ENCODE assay signal across 8 mouse cellular contexts in the genomic region with DNA sequence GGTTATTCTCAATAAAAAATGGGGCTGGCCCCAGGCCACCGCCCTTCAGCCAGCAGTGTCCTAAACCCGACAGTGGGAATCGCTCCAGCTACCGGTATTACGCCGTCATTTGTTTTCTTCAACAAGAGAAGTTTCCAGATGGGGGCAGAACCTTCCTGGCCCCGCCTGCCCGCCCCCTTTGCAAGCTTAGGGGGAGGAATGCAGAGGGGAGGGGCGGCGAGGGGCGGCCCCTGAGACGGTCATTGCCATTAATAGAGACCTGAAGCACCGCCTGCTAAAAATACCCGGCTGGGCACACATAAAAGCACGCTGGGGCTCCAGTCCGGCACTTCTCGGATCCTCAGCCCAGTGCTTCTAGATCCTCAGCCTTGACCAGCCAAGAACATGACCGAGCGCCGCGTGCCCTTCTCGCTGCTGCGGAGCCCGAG. TPM values are rescaled to one million over a fixed set of nuclear protein-coding genes. Genes with fewer than 3 reads are reported as not detected.
DNase-seq lines count a peak whose midpoint lies in the region; ATAC-seq and TF ChIP-seq lines count a peak whose summit lies in the region.

Gene Hspb1 (plus strand): TSS at position 245 of the 428 bp plus-strand sequence.

- ATAC-seq in embryonic facial prominence, embryonic 13.5 days (ENCODE audit: insufficient number of reproducible peaks, insufficient read depth, low FRiP score, low TSS enrichment, low read depth), result no peak
- ATAC-seq in heart, embryonic 11.5 days (replicated peaks; ENCODE audit: insufficient number of reproducible peaks, low FRiP score, low TSS enrichment), result peak; percentile 77
- ATAC-seq in kidney, embryonic 15.5 days (replicated peaks; ENCODE audit: low FRiP score), result peak; percentile 64
- ATAC-seq in lung, embryonic 16.5 days (ENCODE audit: low read depth), result peak; percentile 91

- H3K27ac ChIP-seq in embryonic facial prominence, embryonic 13.5 days, result no peak within 1 kb of the TSS
- H3K27ac ChIP-seq in heart, embryonic 11.5 days (ENCODE audit: low read depth, low read length), result peak within 1 kb of the TSS; percentile 81
- peak within 1 kb of the TSS; percentile 13; the same call in 1 of the 2 replicates for H3K27ac ChIP-seq in kidney, embryonic 15.5 days
- H3K27ac ChIP-seq in lung, embryonic 16.5 days (ENCODE audit: low read length), result peak within 1 kb of the TSS; percentile 22; the same call in 1 of the 2 replicates
- peak within 1 kb of the TSS; percentile 59 for H3K27ac ChIP-seq in small intestine, adult 2 months (ENCODE audit: insufficient read depth, low read depth, low read length)

- no peaks in the 10 kb centered on the region for H3K9me3 ChIP-seq in embryonic facial prominence, embryonic 13.5 days
- H3K9me3 ChIP-seq in heart, embryonic 11.5 days (replicated peaks; ENCODE audit: control insufficient read depth, low read length), result no peaks in the 10 kb centered on the region
- H3K9me3 ChIP-seq in kidney, embryonic 15.5 days (replicated peaks), result no peaks in the 10 kb centered on the region
- H3K9me3 ChIP-seq in lung, embryonic 16.5 days (ENCODE audit: control insufficient read depth, low read length), result no peaks in the 10 kb centered on the region

- H3K4me2 ChIP-seq in embryonic facial prominence, embryonic 13.5 days, result peak within 1 kb of the TSS; percentile 68
- H3K4me2 ChIP-seq in heart, embryonic 11.5 days, result peak within 1 kb of the TSS; percentile 61
- H3K4me2 ChIP-seq in kidney, embryonic 15.5 days, result peak within 1 kb of the TSS; percentile 77
- H3K4me2 ChIP-seq in lung, embryonic 16.5 days (ENCODE audit: low read depth, low read length), result peak within 1 kb of the TSS; percentile 76

- no peak; the same call in 1 of the 2 replicates for TF ChIP-seq POLR2A in small intestine, adult 2 months (IDR thresholded peaks at IDR 0.05; ENCODE audit: low read depth, low read length)

- no peak for TF ChIP-seq CTCF in small intestine, adult 2 months (IDR thresholded peaks at IDR 0.05; ENCODE audit: extremely low read depth, insufficient read length, insufficient replicate concordance, low read depth, low read length)

- DNase-seq in left cerebral cortex, adult 8-10 months (ENCODE audit: low spot score in 2 of 2), result no peak
- no peak for DNase-seq in left cerebral cortex, adult 9 months (ENCODE audit: low spot score in 2 of 2)
- DNase-seq in right cerebral cortex, postnatal 25 days, result no peak

- 2% methylated on average over 24 of the region's 24 CpGs for WGBS in embryonic facial prominence, embryonic 13.5 days
- WGBS in heart, embryonic 11.5 days (ENCODE audit: insufficient replicate concordance), result under 1% methylated on average over 24 of the region's 24 CpGs
- WGBS in kidney, embryonic 15.5 days, result under 1% methylated on average over 24 of the region's 24 CpGs
- WGBS in lung, embryonic 16.5 days, result under 1% methylated on average over 23 of the region's 24 CpGs
- WGBS in small intestine, adult 2 months, result 1% methylated on average over 24 of the region's 24 CpGs

- H3K4me3 ChIP-seq in embryonic facial prominence, embryonic 13.5 days, result peak within 1 kb of the TSS; percentile 45
- H3K4me3 ChIP-seq in heart, embryonic 11.5 days (ENCODE audit: low read depth, low read length), result peak within 1 kb of the TSS; percentile 64
- H3K4me3 ChIP-seq in kidney, embryonic 15.5 days (replicated peaks), result peak within 1 kb of the TSS; percentile 42
- H3K4me3 ChIP-seq in lung, embryonic 16.5 days (ENCODE audit: low read length), result peak within 1 kb of the TSS; percentile 44
- H3K4me3 ChIP-seq in small intestine, adult 2 months (ENCODE audit: low read depth, low read length), result peak within 1 kb of the TSS; percentile 50

- H3K36me3 ChIP-seq in embryonic facial prominence, embryonic 13.5 days, result no peaks in the 10 kb centered on the region
- H3K36me3 ChIP-seq in heart, embryonic 11.5 days (ENCODE audit: control insufficient read depth, insufficient read depth, low read length), result no peaks in the 10 kb centered on the region
- no peaks in the 10 kb centered on the region for H3K36me3 ChIP-seq in kidney, embryonic 15.5 days
- no peaks in the 10 kb centered on the region for H3K36me3 ChIP-seq in lung, embryonic 16.5 days (ENCODE audit: control insufficient read depth, insufficient read depth, low read length)
- no peaks in the 10 kb centered on the region for H3K36me3 ChIP-seq in small intestine, adult 2 months (ENCODE audit: control insufficient read depth, insufficient read depth, low read length)

- H3K27me3 ChIP-seq in embryonic facial prominence, embryonic 13.5 days, result peaks cover 39% of the 10 kb centered on the region
- H3K27me3 ChIP-seq in heart, embryonic 11.5 days (ENCODE audit: control insufficient read depth, insufficient read depth, low read length), result peaks cover 6% of the 10 kb centered on the region
- H3K27me3 ChIP-seq in kidney, embryonic 15.5 days, result peaks cover 41% of the 10 kb centered on the region
- no peaks in the 10 kb centered on the region; the same call in 1 of the 2 replicates for H3K27me3 ChIP-seq in lung, embryonic 16.5 days (ENCODE audit: control insufficient read depth, insufficient read depth, low read depth, low read length)
- H3K27me3 ChIP-seq in small intestine, adult 2 months (ENCODE audit: control insufficient read depth, insufficient read depth, low read length), result peaks cover 20% of the 10 kb centered on the region

- peaks cover 20% of the 10 kb centered on the region for H3K4me1 ChIP-seq in embryonic facial prominence, embryonic 13.5 days
- H3K4me1 ChIP-seq in heart, embryonic 11.5 days (ENCODE audit: control insufficient read depth, insufficient read depth, low read length), result peaks cover 3% of the 10 kb centered on the region; the same call in 1 of the 2 replicates
- H3K4me1 ChIP-seq in kidney, embryonic 15.5 days, result peaks cover 21% of the 10 kb centered on the region
- peaks cover 4% of the 10 kb centered on the region; the same call in 1 of the 2 replicates for H3K4me1 ChIP-seq in lung, embryonic 16.5 days (replicated peaks; ENCODE audit: control insufficient read depth, insufficient read depth, low read length)
- peaks cover 2% of the 10 kb centered on the region; the same call in 1 of the 2 replicates for H3K4me1 ChIP-seq in small intestine, adult 2 months (ENCODE audit: control insufficient read depth, insufficient read depth, insufficient read length, low read length)

- H3K9ac ChIP-seq in embryonic facial prominence, embryonic 13.5 days, result peak within 1 kb of the TSS; percentile 58
- peak within 1 kb of the TSS; percentile 82 for H3K9ac ChIP-seq in heart, embryonic 11.5 days (ENCODE audit: low read depth, low read length)
- H3K9ac ChIP-seq in kidney, embryonic 15.5 days, result peak within 1 kb of the TSS; percentile 43; the same call in 1 of the 2 replicates
- peak within 1 kb of the TSS; percentile 58 for H3K9ac ChIP-seq in lung, embryonic 16.5 days (ENCODE audit: low read length)

RNA-seq across cellular contexts. Expression of gene Hspb1, which starts in this region (rescaled TPM):
- total RNA-seq in left cerebral cortex, adult 8-10 months (2022), result 10 to 100 TPM; 10.9 to 20.6 (median 14.7) TPM
- polyA plus RNA-seq in embryonic facial prominence, embryonic 13.5 days (2015; fragmentation: Nextera tagmentation; extraction: Ambion mirVana), result 107 and 149 TPM in 2 replicates
- polyA plus RNA-seq in heart, embryonic 11.5 days (2014; fragmentation: Nextera tagmentation; extraction: Ambion mirVana), result 815 and 827 TPM in 2 replicates
- 70.0 and 72.9 TPM in 2 replicates for polyA plus RNA-seq in kidney, embryonic 15.5 days (2015; fragmentation: Nextera tagmentation; extraction: Ambion mirVana)
- polyA plus RNA-seq in lung, embryonic 16.5 days (2015; fragmentation: Nextera tagmentation; extraction: Ambion mirVana), result 126 and 127 TPM in 2 replicates
- 91.6 and 121 TPM in 2 replicates for polyA plus RNA-seq in small intestine, adult 2 months (2012; rRNA removed)
